Mouse (Mus musculus) gonadal fat pad, adult 2 months (tissue): ENCODE results near the gene Cfap97d1. TPM values are rescaled to one million over a fixed set of nuclear protein-coding genes. Genes with fewer than 3 reads are reported as not detected.

Source experiments
- DNase-seq: peaks from one replicate; pipeline ENCODE4 v3.0.0-alpha.2; 2012; ENCODE audit warnings: low read depth
- polyA plus RNA-seq: library from polyadenylated mRNA; depleted of rRNA; stranded (reverse); fragments of >200 nt; gene quantifications from 2 replicates; pipeline ENCODE4 v1.2.3, GENCODE M21; 2012

Cfap97d1 gene
- polyA plus RNA-seq, 1 experiment: 0.18 TPM

DNA sequence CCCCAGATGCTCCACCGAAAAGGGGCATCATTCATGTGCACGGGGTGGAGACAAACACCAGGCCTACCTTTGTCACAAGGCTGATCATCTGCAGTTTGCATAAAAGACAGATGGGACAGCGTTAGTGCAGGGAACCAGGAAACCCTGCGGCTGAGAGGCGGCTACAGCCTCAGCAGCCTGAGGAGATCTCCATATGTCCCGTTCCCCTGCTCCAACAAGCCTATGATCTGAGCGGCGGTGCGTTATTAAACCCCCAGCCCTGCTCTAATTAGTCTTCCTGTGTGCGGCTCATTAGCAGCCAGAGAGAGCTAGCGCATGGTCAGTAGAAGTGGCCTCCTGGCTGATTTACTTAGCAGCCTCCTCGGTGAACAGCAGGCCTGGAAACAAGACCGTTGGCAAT lies 26.1 kb downstream of the Cfap97d1 start:
- DNase-seq: no peak

GRCm38 (mm10) chr11:102011510-102011909 lies 27.4 kb downstream of the Cfap97d1 start:
- no peak for DNase-seq

GRCm38 (mm10) chr11:102013201-102013600 lies 29.1 kb downstream of the Cfap97d1 start:
- no peak for DNase-seq

DNA sequence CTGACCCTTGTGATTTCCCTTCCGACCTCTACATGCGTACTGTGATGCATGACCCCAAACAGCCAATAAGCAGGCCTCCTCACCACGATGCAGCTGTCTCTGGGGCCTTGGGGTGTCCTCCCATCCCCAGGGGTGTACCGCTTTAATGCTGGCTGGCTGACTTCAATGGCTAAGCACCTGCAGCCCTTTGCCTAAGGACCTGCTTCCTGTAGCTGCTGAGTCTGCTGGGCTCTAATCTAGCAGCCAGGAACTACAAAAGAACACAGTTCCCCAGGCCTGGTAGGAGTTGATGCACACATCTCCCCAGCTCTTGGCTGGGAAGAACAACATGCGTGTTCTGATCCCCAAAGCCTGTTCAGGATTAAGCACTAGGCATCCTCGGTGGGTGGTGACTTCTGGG lies 31.4 kb downstream of the Cfap97d1 start:
- no peak for DNase-seq

GRCm38 (mm10) chr11:102016136-102016535 lies 32.1 kb downstream of the Cfap97d1 start:
- DNase-seq: no peak

GRCm38 (mm10) chr11:102019736-102020135 lies 35.7 kb downstream of the Cfap97d1 start:
- no peak for DNase-seq

DNA sequence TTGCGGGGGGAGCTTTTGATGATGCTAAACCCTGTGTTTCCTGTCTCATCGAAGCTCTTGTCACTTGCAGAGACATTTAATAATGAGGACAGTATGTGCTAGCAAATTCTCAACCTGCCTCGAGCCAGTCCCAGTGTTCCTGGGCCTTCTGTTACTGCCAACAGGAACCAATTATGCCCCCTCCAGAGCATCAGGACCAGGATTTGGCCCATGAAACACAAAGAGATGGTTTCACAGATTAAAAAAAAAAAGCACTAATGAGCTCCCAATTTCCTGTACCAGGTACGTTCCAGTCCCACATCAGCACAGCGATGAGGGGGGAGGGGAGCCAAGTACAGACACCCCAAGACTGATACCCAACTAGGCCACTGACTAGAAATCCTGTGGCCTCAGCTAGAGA lies 37.1 kb downstream of the Cfap97d1 start:
- DNase-seq: no peak

- DNase-seq: no peak
Measured at GRCm38 (mm10) chr11:102023406-102023805, 39.3 kb downstream of the Cfap97d1 start.

DNA sequence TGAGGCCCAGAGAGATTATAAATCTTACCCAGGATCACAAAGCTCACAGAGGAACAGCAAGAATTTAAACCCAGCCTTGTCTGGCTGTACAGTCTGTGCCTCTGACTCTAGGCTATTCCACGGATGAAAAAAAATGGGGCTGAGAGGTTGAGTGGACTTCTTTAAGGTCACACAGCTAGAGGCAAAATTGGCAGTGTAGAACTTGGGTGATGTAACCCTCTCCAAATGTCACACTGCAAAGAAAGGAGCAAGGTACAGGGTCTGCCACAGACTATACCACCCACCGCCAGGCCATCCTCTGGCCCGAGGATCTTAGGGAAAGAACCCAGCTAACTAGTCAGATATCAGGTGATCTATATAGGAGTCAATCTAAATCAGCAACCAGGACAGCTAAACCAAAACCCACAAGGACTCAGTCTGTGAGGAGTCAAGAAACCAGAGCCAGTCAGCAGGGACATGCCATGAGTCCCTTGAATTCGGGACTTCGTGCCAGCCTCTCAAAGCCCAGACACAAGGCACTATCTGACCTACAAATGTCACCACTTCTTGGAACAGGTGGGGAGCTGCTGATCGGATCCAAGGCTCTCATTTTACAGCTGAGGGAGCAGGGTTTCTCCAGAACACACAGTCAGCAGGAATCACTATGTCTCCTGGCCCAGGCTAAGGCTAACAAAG lies 40.1 kb downstream of the Cfap97d1 start:
- DNase-seq: no peak

DNA sequence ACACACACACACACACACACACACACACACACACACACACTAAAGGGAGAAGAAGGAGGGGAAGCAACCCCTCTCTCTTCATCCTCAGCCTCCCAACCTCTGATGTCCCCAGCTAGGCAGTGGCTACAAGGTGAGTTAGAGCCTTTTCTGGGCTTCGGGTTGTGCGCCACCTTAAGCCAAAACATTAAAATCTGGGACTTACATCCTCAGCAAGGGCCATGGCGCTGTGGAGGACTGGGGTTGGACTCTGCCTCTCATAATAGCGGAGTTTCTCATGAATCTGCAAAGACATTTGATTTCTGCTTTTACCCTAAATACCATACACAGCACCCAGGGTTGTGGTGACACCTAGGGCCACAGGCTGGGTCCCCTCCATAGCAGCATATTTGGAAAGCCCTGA lies 40.8 kb downstream of the Cfap97d1 start:
- no peak for DNase-seq

GRCm38 (mm10) chr11:102025354-102025753 lies 41.3 kb downstream of the Cfap97d1 start:
- DNase-seq: no peak

DNA sequence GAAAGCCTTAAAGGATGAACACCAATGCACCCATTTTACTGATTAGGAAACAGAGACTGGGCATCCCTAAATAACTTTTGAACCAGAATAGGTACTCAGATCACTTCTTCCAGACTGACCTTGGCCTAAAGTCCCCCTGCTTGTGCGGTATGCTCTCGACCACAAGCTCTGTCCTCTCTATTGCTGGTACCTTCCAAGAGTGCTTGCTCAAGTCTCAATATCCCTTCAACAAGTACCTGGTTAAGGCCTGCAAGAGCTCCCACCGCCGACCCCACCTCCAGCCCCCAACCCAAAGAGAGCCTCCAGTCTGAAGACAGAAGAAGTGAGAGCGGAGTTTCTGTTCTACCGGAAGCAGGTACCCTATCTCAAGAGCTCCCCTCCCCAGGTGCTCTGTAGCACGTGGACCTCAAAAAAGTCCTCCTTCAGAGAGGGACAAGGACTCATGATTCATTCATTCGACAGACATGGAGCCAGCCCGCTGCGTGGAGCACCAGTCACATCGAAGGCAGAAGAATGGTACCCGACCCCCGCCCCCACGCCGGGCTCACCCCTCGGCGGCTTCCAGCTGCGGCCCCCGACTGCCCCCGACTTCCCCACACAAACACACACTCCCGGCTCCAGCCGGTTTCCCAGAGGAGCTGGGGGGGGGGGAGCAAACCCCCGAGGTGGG lies 42.0 kb downstream of the Cfap97d1 start:
- DNase-seq: no peak

DNA sequence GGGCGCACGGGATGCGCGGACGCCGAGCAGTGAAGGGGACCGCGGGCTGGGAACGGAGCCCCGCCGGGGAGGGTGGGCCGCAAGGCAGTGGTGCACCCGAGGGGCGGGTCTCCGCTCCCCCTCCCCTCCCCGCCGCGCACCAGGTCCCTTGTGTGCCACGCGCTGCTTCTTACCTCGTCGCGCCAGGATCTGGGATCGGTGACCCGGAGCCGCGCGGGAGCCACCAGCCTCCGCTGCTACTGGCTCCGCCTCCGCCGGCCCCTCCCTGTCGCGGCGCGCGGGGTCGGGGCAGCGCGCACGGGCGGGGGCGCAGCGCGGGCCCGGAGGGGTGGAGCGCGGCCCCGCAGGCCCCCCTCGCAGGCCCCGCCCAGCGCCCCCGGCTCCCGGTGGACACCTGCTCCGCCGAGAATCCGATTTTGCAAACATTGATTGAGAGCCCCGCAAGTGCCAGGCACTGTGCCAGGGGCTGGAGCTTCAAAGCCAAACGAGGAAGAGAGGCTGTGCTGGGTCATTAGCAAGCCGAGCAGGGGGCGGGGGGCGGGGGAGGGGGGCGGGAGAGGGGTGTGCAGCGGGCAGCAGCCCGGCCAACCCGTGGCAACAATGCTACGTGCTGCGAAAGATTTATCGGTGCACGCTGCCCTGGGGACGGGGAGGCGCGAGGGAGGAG lies 42.7 kb downstream of the Cfap97d1 start:
- DNase-seq: no peak

DNA sequence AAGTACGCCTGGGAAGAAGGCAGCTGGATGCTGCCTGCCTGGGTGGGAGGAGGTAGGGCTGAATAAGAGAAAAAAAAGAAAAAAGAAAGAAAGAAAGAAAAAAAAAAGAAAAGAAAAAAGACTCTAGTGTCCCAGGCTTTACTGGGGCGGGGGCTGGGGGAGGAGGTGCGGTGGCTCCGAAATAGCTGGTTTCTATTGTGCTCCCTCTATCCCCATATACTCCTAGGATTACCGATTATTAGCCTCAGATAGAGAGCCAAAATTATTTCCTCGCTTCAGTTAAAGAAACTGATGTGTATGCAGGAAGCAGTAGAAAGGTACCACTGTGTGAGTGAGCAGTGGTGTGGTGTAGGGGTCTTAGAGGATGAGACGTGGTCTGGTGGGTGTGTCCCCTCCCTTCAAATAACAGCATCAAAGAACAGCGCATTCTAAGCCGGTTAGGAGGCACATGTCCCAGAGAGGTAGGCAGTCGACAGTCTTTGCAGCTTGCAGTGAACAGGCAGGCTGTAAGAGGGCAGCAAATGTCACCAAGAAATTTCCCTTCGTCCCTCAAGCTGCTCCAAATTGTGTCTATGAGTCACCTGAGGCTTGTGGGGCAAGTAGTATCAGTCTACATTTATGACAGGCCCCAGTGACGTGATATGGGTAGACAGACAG lies 43.4 kb downstream of the Cfap97d1 start:
- no peak for DNase-seq

GRCm38 (mm10) chr11:102028087-102028816 lies 44.2 kb downstream of the Cfap97d1 start, which contains the start of gene Mpp3:
Gene Mpp3 (minus strand): TSS chr11:102028461.
- DNase-seq: no peak

- DNase-seq: no peak
Measured at GRCm38 (mm10) chr11:102029304-102029703, 45.2 kb downstream of the Cfap97d1 start.

GRCm38 (mm10) chr11:102029966-102030365 lies 45.9 kb downstream of the Cfap97d1 start:
- DNase-seq: no peak

- DNase-seq: no peak
Measured at GRCm38 (mm10) chr11:102031149-102031548, 47.1 kb downstream of the Cfap97d1 start.

DNA sequence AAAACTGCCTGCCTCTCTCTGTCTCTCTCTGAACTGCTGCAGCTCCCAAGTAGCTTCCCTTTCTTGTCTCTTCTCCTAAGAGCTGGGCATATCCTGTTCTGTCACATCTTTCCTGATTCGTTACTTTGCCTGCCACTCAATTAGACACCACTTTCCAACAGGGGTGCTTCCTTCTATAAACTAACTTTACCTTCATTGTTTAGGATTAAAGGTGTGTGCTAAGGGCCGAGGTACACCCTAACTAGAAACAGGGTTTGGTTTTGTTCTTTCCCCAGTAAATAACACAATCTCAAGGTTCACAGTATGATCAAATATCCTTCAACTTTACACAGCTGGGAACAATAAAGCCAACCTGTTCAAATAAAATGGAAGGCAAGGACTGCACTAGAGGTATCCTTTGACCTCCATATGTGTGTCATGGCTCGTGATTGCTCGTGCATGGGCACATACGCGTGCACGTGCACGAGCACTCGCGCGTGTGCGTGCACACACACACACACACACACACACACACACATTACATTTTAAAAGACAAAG lies 49.0 kb downstream of the Cfap97d1 start:
- no peak for DNase-seq

DNA sequence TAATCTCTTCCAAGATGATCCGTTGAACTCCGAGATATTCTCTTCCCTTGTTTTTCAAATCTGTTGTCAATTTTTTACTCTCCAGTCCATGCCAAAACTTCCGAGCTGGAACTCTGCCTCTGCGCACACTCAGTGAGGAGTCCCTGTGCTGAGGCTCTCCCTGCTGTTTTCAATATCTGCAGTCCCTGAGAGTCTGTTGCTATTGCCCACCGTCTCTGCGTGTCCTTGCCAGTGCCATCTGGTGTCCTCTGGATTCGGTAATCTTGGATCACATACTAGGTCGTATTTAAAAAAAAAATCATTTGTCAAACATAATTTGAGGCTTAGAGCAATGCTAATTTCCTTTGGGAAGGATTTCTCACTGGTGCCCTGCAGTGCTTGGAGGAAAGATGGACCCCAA lies 50.8 kb downstream of the Cfap97d1 start:
- no peak for DNase-seq

DNA sequence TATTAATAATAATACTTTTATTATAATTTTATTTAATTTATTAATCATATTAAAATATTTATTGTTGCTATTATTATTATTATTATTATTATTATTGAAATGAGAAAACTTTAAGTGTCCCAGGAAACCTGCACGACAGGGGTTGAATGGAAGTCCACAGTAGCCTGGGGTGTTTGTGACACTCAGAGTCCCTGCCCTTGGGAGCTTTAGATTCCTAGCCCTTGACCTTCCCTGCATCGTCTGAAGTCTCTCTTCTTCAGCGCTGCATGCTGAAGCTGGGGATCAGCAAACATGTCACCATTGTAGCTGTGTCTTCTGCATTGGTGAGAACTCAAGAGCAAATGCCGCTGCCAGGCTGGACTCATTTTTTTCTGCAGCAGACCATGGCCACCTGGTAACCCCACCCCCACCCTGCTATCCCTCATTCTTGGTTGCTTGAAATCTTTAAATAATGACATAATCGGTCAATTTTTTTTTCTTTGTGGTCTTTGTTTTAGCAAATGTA lies 51.4 kb downstream of the Cfap97d1 start:
- no peak for DNase-seq
